Mouse (Mus musculus) ovary, postnatal 36 days (tissue): Measurements from ENCODE around the gene Slc44a4.
"Not testable (repeated sequence)": the region's sequence is repeated elsewhere in the genome, so short reads cannot be mapped to it uniquely, and the experiment has no call there.

Source experiments
- DNase-seq: peaks from one replicate; pipeline ENCODE4 v3.0.0; 2022; ENCODE audit warnings: low spot score, mixed read lengths

Gene Slc44a4

GRCm38 (mm10) chr17:34899053-34899889 lies 15.0 kb upstream of the Slc44a4 start:
- DNase-seq, result peak; percentile 56

- DNase-seq, result no peak
Measured at GRCm38 (mm10) chr17:34899890-34900243, 14.4 kb upstream of the Slc44a4 start.

GRCm38 (mm10) chr17:34900826-34901225 lies 13.4 kb upstream of the Slc44a4 start:
- DNase-seq, result not testable (repeated sequence)

- not testable (repeated sequence) for DNase-seq
Measured at GRCm38 (mm10) chr17:34901948-34902347, 12.3 kb upstream of the Slc44a4 start.

- no peak for DNase-seq
Measured at GRCm38 (mm10) chr17:34902895-34903294, 11.4 kb upstream of the Slc44a4 start.

GRCm38 (mm10) chr17:34910982-34911381 lies 3.3 kb upstream of the Slc44a4 start:
- no peak for DNase-seq

GRCm38 (mm10) chr17:34911945-34912351 lies 2.3 kb upstream of the Slc44a4 start:
- DNase-seq, result peak; percentile 73

GRCm38 (mm10) chr17:34915410-34915831 lies 1.2 kb downstream of the Slc44a4 start:
- DNase-seq, result peak; percentile 52

GRCm38 (mm10) chr17:34916316-34916715 lies 2.0 kb downstream of the Slc44a4 start:
- DNase-seq, result no peak

- DNase-seq, result no peak
Measured at GRCm38 (mm10) chr17:34917188-34917587, 2.9 kb downstream of the Slc44a4 start.

- DNase-seq, result no peak
Measured at GRCm38 (mm10) chr17:34922939-34923338, 8.7 kb downstream of the Slc44a4 start.

GRCm38 (mm10) chr17:34924258-34924657 lies 10.0 kb downstream of the Slc44a4 start:
- no peak for DNase-seq

- DNase-seq, result no peak
Measured at GRCm38 (mm10) chr17:34927306-34928019, 13.2 kb downstream of the Slc44a4 start.

GRCm38 (mm10) chr17:34928841-34929240 lies 14.6 kb downstream of the Slc44a4 start:
- no peak for DNase-seq

- DNase-seq, result peak; percentile 97
Measured at GRCm38 (mm10) chr17:34931061-34931734, 16.9 kb downstream of the Slc44a4 start, which contains the start of gene Neu1. TSS of gene Neu1 (plus strand) at chr17:34931253.

- DNase-seq, result peak; percentile 35
Measured at GRCm38 (mm10) chr17:34931735-34932098, 17.5 kb downstream of the Slc44a4 start.

GRCm38 (mm10) chr17:34932287-34932686 lies 18.0 kb downstream of the Slc44a4 start:
- DNase-seq, result no peak

- no peak for DNase-seq
Measured at GRCm38 (mm10) chr17:34934031-34934430, 19.8 kb downstream of the Slc44a4 start.

- DNase-seq, result no peak
Measured at GRCm38 (mm10) chr17:34934830-34935229, 20.6 kb downstream of the Slc44a4 start.

GRCm38 (mm10) chr17:34937960-34938505 lies 23.8 kb downstream of the Slc44a4 start:
- DNase-seq, result no peak

- peak; percentile 25 for DNase-seq
Measured at GRCm38 (mm10) chr17:34941344-34942041, 27.2 kb downstream of the Slc44a4 start.
